Comparison of ENCODE assay signal across 14 mouse cellular contexts in the genomic region with DNA sequence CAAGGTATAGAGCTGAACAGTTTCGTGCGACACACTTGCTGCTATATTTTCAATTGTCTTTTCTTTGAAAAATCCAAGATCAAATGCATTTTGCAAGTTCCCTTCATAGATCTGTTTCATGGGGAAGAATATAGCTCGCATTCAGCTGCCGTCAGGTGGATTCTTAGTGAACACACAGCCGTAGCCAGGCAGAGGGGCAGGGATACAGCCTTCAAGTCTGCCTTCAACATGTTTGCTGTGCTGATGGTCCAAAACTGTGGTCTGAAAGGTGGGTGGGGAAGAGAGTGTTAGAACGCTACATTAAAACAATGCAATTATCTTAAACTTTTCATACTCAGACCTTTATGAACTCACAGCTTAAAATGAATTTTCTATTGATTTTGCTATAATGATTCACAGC.
A peak's percentile ranks its signal among the peaks of the same experiment; 100 is the strongest.
DNase-seq lines count a peak whose midpoint lies in the region; ATAC-seq and TF ChIP-seq lines count a peak whose summit lies in the region.
"Had no signal": no experiment of that assay in that cellular context is flagged by ENCODE, and none has a peak within 500 bp of the region (broad histone marks: within the 10 kb centered on the region; RNA-seq: fewer than 3 reads in every experiment).

No protein-coding gene starts in this region.

- H3K4me3 ChIP-seq in heart, embryonic 15.5 days, result no peak overlapping the region
- H3K4me3 ChIP-seq in forebrain, embryonic 16.5 days (replicated peaks; ENCODE audit: low read length), result no peak overlapping the region
- H3K4me3 ChIP-seq in midbrain, embryonic 15.5 days, result no peak overlapping the region
- H3K4me3 ChIP-seq: heart, embryonic 12.5 days; limb, embryonic 15.5 days; midbrain, embryonic 12.5 days had no signal

- no peaks in the 10 kb centered on the region for H3K9me3 ChIP-seq in heart, embryonic 15.5 days (replicated peaks)
- no peaks in the 10 kb centered on the region for H3K9me3 ChIP-seq in forebrain, embryonic 16.5 days (ENCODE audit: control insufficient read depth, low read length)
- no peaks in the 10 kb centered on the region for H3K9me3 ChIP-seq in midbrain, embryonic 15.5 days
- H3K9me3 ChIP-seq: heart, embryonic 12.5 days; limb, embryonic 15.5 days; midbrain, embryonic 12.5 days had no signal

- no peaks in the 10 kb centered on the region for H3K4me1 ChIP-seq in heart, embryonic 15.5 days (replicated peaks)
- H3K4me1 ChIP-seq in forebrain, embryonic 16.5 days (replicated peaks; ENCODE audit: control insufficient read depth, insufficient read depth, low read length), result no peaks in the 10 kb centered on the region
- no peaks in the 10 kb centered on the region for H3K4me1 ChIP-seq in midbrain, embryonic 15.5 days
- H3K4me1 ChIP-seq: heart, embryonic 12.5 days; limb, embryonic 15.5 days; midbrain, embryonic 12.5 days had no signal

- WGBS in heart, embryonic 15.5 days, result 67% methylated on average over 6 of the region's 6 CpGs
- 72% methylated on average over 6 of the region's 6 CpGs for WGBS in forebrain, embryonic 16.5 days
- 61% methylated on average over 6 of the region's 6 CpGs for WGBS in midbrain, embryonic 15.5 days

- no peak for TF ChIP-seq POLR2A in brain, embryonic 14.5 days (IDR thresholded peaks at IDR 0.05; ENCODE audit: borderline replicate concordance, extremely low read depth, insufficient read depth, insufficient read length, poor library complexity, severe bottlenecking)

- no peak for ATAC-seq in heart, embryonic 15.5 days (replicated peaks; ENCODE audit: insufficient number of reproducible peaks, insufficient read depth, low FRiP score, low read depth)
- ATAC-seq in forebrain, embryonic 16.5 days, result peak; percentile 43; the same call in 1 of the 2 replicates
- ATAC-seq in midbrain, embryonic 15.5 days (replicated peaks), result peak; percentile 76
- ATAC-seq: liver, postnatal 0 days had no signal

- no peak for TF ChIP-seq CTCF in brain, embryonic 14.5 days (IDR thresholded peaks at IDR 0.05; ENCODE audit: borderline replicate concordance, extremely low read depth, insufficient read depth, insufficient read length)

- H3K27ac ChIP-seq in heart, embryonic 15.5 days, result no peak overlapping the region
- no peak overlapping the region for H3K27ac ChIP-seq in forebrain, embryonic 16.5 days (ENCODE audit: low read length)
- H3K27ac ChIP-seq in midbrain, embryonic 15.5 days, result peak overlapping the region; percentile 56; the same call in 1 of the 2 replicates
- H3K27ac ChIP-seq: limb, embryonic 15.5 days; midbrain, embryonic 12.5 days had no signal

- intact Hi-C loops in heart, postnatal 14 days (cut with DNase I), result loop anchor here (5.0 kb wide), 1 partner anchor 574 kb away; no protein-coding TSS in a partner anchor

- H3K4me2 ChIP-seq in heart, embryonic 15.5 days, result 0 out of 2 replicates have a peak overlapping the region, but pooled peaks have one; percentile 27
- H3K4me2 ChIP-seq in forebrain, embryonic 16.5 days (ENCODE audit: low read length), result no peak overlapping the region
- 0 out of 2 replicates have a peak overlapping the region, but pooled peaks have one; percentile 26 for H3K4me2 ChIP-seq in midbrain, embryonic 15.5 days
- H3K4me2 ChIP-seq: heart, embryonic 12.5 days; limb, embryonic 15.5 days; midbrain, embryonic 12.5 days had no signal

- DNase-seq in heart, postnatal 14 days, result no peak
- DNase-seq in brain, embryonic 14.5 days (ENCODE audit: low read depth), result peak; percentile 42
- no peak for DNase-seq in liver
- no peak for DNase-seq in spleen, adult 18-20 months
- no peak for DNase-seq in T-cell, adult 2 months (ENCODE audit: low spot score)
- DNase-seq: gastrocnemius, postnatal 36 days; thymus, adult 18-20 months had no signal

- no peaks in the 10 kb centered on the region for H3K27me3 ChIP-seq in heart, embryonic 15.5 days
- no peaks in the 10 kb centered on the region for H3K27me3 ChIP-seq in forebrain, embryonic 16.5 days (replicated peaks; ENCODE audit: control insufficient read depth, insufficient read depth, low read length)
- no peaks in the 10 kb centered on the region for H3K27me3 ChIP-seq in midbrain, embryonic 15.5 days (replicated peaks)
- H3K27me3 ChIP-seq: heart, embryonic 12.5 days; limb, embryonic 15.5 days; midbrain, embryonic 12.5 days had no signal

- no peak overlapping the region for H3K9ac ChIP-seq in heart, embryonic 15.5 days
- H3K9ac ChIP-seq in forebrain, embryonic 16.5 days (replicated peaks; ENCODE audit: low read depth, low read length), result no peak overlapping the region
- no peak overlapping the region for H3K9ac ChIP-seq in midbrain, embryonic 15.5 days
- H3K9ac ChIP-seq: heart, embryonic 12.5 days; limb, embryonic 15.5 days; liver, postnatal 0 days; midbrain, embryonic 12.5 days had no signal

- no peaks in the 10 kb centered on the region for H3K36me3 ChIP-seq in heart, embryonic 15.5 days
- no peaks in the 10 kb centered on the region for H3K36me3 ChIP-seq in forebrain, embryonic 16.5 days (ENCODE audit: control insufficient read depth, insufficient read depth)
- no peaks in the 10 kb centered on the region for H3K36me3 ChIP-seq in midbrain, embryonic 15.5 days (replicated peaks)
- H3K36me3 ChIP-seq: heart, embryonic 12.5 days; limb, embryonic 15.5 days; midbrain, embryonic 12.5 days had no signal
